Mouse (Mus musculus) CH12.LX (cell line): Measurements from ENCODE around the gene Ubfd1.

Source experiments
- CTCF ChIP-seq, 2 experiments: IDR thresholded peaks in 1 of 2; conservative IDR thresholded peaks in 1 of 2; 2 replicates each; pipeline ENCODE4 v1.5.1; 2011 to 2012; ENCODE audit warnings: low read depth in 2 of 2, low read length in 2 of 2, improper control_type of control experiment in 1 of 2, inconsistent platforms in 1 of 2, mild to moderate bottlenecking in 1 of 2, moderate library complexity in 1 of 2
- MAFK ChIP-seq: IDR thresholded peaks from 2 replicates; pipeline ENCODE4 v1.6.1; 2011; ENCODE audit warnings: low read length, improper control_type of control experiment; ENCODE audit not compliant: insufficient replicate concordance
- POLR2A ChIP-seq: IDR thresholded peaks from 2 replicates; pipeline ENCODE4 v1.6.1; 2011; ENCODE audit warnings: low read depth, mild to moderate bottlenecking, improper control_type of control experiment, low read length
- POLR2AphosphoS2 ChIP-seq: IDR thresholded peaks from 2 replicates; pipeline ENCODE4 v1.6.1; 2011; ENCODE audit warnings: low read depth, low read length, improper control_type of control experiment
- TCF12 ChIP-seq: IDR thresholded peaks from 2 replicates; pipeline ENCODE4 v1.6.1; 2014; ENCODE audit warnings: low read depth, mild to moderate bottlenecking, inconsistent platforms, low read length, improper control_type of control experiment
- ZMIZ1 ChIP-seq: IDR thresholded peaks from 2 replicates; pipeline ENCODE4 v1.6.1; 2012; ENCODE audit warnings: low read depth, mild to moderate bottlenecking, inconsistent platforms, low read length, improper control_type of control experiment

GRCm38 (mm10) chr7:122066945-122067516 lies at the start of gene Ubfd1, which contains the start of gene Ears2:
- TF ChIP-seq MAFK (no peak), ZMIZ1 (peak; percentile 79; the same call in 1 of the 2 replicates), POLR2A (peak; percentile 80), TCF12 (peak; percentile 59), CTCF (conservative IDR thresholded peaks at IDR 0.05 in 1 of 2, IDR thresholded peaks at IDR 0.05 in 1 of 2; ENCODE audit: low read depth in 2 of 2, low read length in 2 of 2) (no peak), POLR2AphosphoS2 (peak; percentile 34; the same call in 1 of the 2 replicates)
